Mouse (Mus musculus) midbrain, embryonic 12.5 days (tissue): ENCODE data around the gene Gm5868. TPM values are rescaled to one million over a fixed set of nuclear protein-coding genes. Genes with fewer than 3 reads are reported as not detected.

Experiments
- polyA plus RNA-seq: library from polyadenylated mRNA; unstranded; fragments of >200 nt; fragmentation: Nextera tagmentation; extraction: Ambion mirVana; gene quantifications from 2 replicates; pipeline ENCODE4 v1.2.1, GENCODE M21; 2016

The Gm5868 gene
- polyA plus RNA-seq, 1 experiment from 2014 or later = 6.1 TPM

Other genes starting within 250 kb of the Gm5868 start
- 3.2 and 9.3 TPM in 2 replicates for gene Corin, start 83.1 kb downstream of the Gm5868 start, polyA plus RNA-seq
- 24.9 and 25.9 TPM in 2 replicates for gene Nfxl1, start 27.9 kb downstream of the Gm5868 start, polyA plus RNA-seq
- gene Zar1, start 6.3 kb downstream of the Gm5868 start, polyA plus RNA-seq = 2.0 and 2.6 TPM in 2 replicates
- not detected in 2 replicates for gene Cnga1, start 56.7 kb upstream of the Gm5868 start, polyA plus RNA-seq
- gene Nipal1, start 60.2 kb upstream of the Gm5868 start, polyA plus RNA-seq = 0.35 and 0.68 TPM in 2 replicates
- 0.08 TPM in 1 of 2 replicates, not detected in the other for gene Txk, start 165.2 kb upstream of the Gm5868 start, polyA plus RNA-seq